Mouse (Mus musculus) small intestine, adult 2 months (tissue): ENCODE data around the gene Apba2. TPM values are rescaled to one million over a fixed set of nuclear protein-coding genes. Genes with fewer than 3 reads are reported as not detected.

Experiments used
- H3K27ac ChIP-seq: fragments of 200-500 bp; 2 replicates; pipeline ENCODE4 v1.5.1; 2012; ENCODE audit warnings: low read depth, low read length, control low read depth, inconsistent platforms; ENCODE audit not compliant: insufficient read depth
- H3K27me3 ChIP-seq: fragments of 200-500 bp; 2 replicates; pipeline ENCODE4 v1.6.1; 2012; ENCODE audit warnings: mild to moderate bottlenecking, moderate library complexity, low read length, inconsistent platforms; ENCODE audit not compliant: control insufficient read depth, insufficient read depth
- H3K36me3 ChIP-seq: fragments of 200-500 bp; 2 replicates; pipeline ENCODE4 v1.6.1; 2012; ENCODE audit warnings: mild to moderate bottlenecking, low read length, control low read depth, inconsistent platforms; ENCODE audit not compliant: control insufficient read depth, insufficient read depth
- H3K4me1 ChIP-seq: fragments of 200-500 bp; 2 replicates; pipeline ENCODE4 v1.6.1; 2012; ENCODE audit warnings: low read length, inconsistent platforms, mixed read lengths; ENCODE audit not compliant: control insufficient read depth, insufficient read depth, insufficient read length
- H3K4me3 ChIP-seq: fragments of 200-500 bp; 2 replicates; pipeline ENCODE4 v1.5.1; 2012; ENCODE audit warnings: low read depth, mild to moderate bottlenecking, control low read depth, inconsistent platforms, low read length, moderate library complexity
- CTCF ChIP-seq: fragments of 200-500 bp; IDR thresholded peaks from 2 replicates; pipeline ENCODE4 v1.5.1; 2012; ENCODE audit warnings: low read depth, mild to moderate bottlenecking, control low read depth, inconsistent platforms, low read length, moderate library complexity, mixed read lengths; ENCODE audit not compliant: insufficient replicate concordance, insufficient read length; ENCODE audit errors: extremely low read depth
- POLR2A ChIP-seq: fragments of 200-500 bp; IDR thresholded peaks from 2 replicates; pipeline ENCODE4 v1.6.1; 2012; ENCODE audit warnings: low read depth, mild to moderate bottlenecking, control low read depth, inconsistent platforms, low read length, moderate library complexity
- WGBS: fragments of 180-500 bp; shearing (Covaris S2); methylation state at CpG from one replicate; pipeline ENCODE4 v1.1.7; 2018; 5-methylcytosine and 5-hydroxymethylcytosine counted together
- polyA plus RNA-seq: library from polyadenylated mRNA; depleted of rRNA; stranded (reverse); fragments of >200 nt; gene quantifications from 2 replicates; pipeline ENCODE4 v1.2.3, GENCODE M21; 2012

Apba2 gene
- polyA plus RNA-seq, 1 experiment: 3.0 TPM

DNA sequence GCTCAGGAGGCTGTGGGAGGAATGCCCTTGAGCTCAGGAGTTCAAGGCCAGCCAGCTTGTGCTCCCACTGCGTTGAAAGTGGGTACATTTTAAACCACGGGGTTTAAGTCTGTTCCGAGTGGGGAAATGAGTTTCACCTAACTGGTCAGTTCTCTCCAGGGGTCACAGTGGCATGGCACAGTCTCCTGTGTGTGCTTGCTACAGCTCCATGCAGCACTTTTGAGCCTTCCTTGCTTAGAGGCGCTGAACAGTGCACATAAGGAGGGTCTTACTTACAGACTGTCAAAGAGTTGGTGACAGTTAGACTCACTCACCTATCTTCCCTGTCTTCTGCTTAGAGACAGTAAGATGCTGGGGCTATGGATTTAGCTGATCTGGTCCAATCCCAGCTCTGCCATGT, 117.8 kb downstream of the Apba2 start:
- no peak for TF ChIP-seq CTCF
- no peak for TF ChIP-seq POLR2A
- Histone ChIP-seq H3K27ac (no peak overlapping the region), H3K36me3 (no peaks in the 10 kb centered on the region), H3K4me1 (no peaks in the 10 kb centered on the region), H3K4me3 (no peak overlapping the region), H3K27me3 (no peaks in the 10 kb centered on the region)
- WGBS: 86% methylated on average over 4 of the region's 4 CpGs

DNA sequence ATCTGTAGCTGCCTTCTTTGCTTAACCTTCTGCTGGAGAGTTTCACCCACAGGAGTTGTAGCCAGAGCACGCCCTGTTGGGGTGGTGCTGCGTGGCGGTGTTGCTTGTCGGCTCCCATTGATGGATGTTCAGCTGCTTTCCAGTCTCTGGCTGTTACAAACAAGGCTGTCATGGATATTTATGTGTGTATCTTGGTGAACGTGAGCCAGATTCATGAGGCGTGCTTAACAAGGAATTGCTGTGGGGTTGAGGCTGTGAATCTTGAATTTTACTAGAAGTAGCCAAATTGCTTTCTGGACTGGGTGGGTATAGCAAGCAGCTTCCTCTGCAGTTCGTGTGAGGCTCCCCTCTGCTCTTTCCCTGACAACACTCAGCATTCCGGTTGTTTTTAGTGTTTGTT, 125.0 kb downstream of the Apba2 start:
- no peaks in the 10 kb centered on the region for H3K4me1 ChIP-seq
- no peak overlapping the region for H3K27ac ChIP-seq
- 69% methylated on average over 8 of the region's 8 CpGs for WGBS
- TF ChIP-seq CTCF (no peak), POLR2A (no peak)
- no peak overlapping the region for H3K4me3 ChIP-seq
- no peaks in the 10 kb centered on the region for H3K36me3 ChIP-seq
- H3K27me3 ChIP-seq: no peaks in the 10 kb centered on the region

DNA sequence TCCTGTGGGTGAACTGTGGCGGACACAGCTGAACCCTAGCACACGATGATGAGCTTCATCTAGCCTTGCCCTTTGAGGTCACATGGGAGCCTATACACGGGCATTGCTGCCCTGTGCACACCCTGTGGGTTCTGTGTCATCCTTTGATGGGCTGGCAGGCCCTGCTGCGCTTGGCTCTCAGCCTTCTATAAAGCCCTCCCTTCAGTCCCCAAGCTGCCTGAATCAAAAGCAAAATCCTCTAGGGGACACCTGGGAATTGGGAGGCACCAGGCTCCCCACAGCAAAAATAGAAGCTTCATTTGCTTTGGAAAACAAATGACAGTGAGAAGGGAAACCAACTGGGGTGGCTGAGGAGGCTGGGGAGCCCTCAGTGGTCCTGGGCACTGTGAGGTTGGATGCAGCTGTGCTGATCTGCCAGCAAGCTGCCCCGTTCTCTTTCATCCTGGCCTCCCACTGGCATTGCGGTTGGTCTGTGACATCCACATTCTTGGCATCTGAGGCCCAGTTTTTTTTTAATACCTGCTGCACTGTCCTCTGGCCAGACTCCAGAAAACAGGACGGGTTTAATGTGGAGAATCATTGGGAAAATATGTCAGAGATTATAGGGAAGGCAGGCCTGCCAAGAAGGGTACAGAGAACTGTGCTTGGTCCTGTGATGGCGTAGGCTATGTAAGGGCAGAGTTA, 126.6 kb downstream of the Apba2 start:
- no peaks in the 10 kb centered on the region for H3K27me3 ChIP-seq
- no peak overlapping the region for H3K4me3 ChIP-seq
- TF ChIP-seq POLR2A (no peak), CTCF (no peak)
- WGBS: 61% methylated on average over 8 of the region's 8 CpGs
- H3K27ac ChIP-seq: no peak overlapping the region
- no peaks in the 10 kb centered on the region for H3K4me1 ChIP-seq
- H3K36me3 ChIP-seq: no peaks in the 10 kb centered on the region

DNA sequence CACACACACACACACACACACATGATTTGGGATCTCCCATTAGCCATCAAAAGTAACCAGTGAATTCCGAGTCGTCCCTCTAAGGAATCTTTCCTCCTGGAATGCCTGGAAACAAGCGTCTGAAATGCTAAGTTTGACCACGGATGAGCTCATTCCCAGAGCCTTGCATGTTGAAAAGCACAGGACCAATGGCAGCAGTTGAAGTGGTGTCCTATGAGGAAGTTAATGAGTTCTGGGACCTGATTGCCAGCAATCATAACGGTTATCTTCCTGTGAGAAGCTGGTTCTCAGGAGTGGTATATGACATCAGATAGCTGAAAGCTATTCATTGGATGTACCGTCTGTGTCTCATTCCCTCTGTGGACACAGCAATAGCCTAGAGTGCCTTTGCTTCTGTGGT, 129.2 kb downstream of the Apba2 start:
- TF ChIP-seq POLR2A (no peak), CTCF (no peak)
- Histone ChIP-seq H3K27me3 (no peaks in the 10 kb centered on the region), H3K4me1 (no peaks in the 10 kb centered on the region), H3K27ac (no peak overlapping the region), H3K36me3 (no peaks in the 10 kb centered on the region), H3K4me3 (no peak overlapping the region)
- 64% methylated on average over 6 of the region's 6 CpGs for WGBS

DNA sequence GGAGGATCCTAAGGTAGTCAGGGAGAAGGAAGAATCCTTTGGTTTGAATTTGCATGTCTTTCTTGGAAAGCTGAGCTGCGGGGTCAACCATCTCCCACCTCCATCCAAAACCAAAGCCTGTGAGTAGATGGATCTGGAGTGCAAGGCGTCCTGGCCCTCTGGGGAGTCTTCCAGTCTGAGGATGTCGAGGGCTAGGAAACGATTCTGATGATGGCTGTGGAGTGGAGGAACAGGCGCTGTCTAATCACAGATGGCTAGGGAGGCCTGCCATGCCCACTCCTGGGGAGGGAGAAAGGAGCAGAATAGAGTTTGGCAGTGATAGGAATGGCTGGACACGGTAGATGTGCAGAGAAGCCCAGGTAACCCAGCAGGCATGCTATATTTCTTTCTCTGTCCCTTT, 129.6 kb downstream of the Apba2 start:
- Histone ChIP-seq H3K4me3 (no peak overlapping the region), H3K27me3 (no peaks in the 10 kb centered on the region), H3K4me1 (no peaks in the 10 kb centered on the region), H3K36me3 (no peaks in the 10 kb centered on the region), H3K27ac (no peak overlapping the region)
- 81% methylated on average over 6 of the region's 6 CpGs for WGBS
- no peak for TF ChIP-seq CTCF
- no peak for TF ChIP-seq POLR2A

DNA sequence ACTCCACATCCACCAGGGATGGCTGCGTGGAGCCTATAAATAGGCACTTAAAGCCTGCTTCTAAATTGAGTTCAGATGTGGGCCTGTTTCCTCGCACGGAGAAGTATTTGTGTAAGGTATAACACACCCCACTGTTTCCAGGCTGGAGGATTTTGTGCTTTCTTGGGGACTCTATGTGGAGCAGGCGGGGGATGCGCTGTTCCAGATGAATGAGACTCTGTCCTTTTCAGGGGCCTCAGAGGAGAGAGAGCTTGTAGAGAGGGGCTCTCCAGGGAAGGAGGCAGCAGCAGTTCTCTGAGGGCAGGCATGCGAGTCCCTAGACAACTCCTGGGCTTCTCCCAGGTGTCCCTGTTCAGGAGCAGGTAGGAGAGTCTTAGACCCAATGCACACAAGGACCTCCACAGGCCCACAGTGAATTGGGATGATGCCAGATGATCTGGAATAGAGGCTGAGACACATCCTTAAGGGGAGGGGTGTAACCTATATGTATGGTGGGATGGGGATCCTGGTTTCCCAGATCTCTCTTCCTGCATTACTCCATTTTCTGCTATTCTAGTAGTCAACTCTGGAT, 130.4 kb downstream of the Apba2 start:
- WGBS: 82% methylated on average over 6 of the region's 6 CpGs

DNA sequence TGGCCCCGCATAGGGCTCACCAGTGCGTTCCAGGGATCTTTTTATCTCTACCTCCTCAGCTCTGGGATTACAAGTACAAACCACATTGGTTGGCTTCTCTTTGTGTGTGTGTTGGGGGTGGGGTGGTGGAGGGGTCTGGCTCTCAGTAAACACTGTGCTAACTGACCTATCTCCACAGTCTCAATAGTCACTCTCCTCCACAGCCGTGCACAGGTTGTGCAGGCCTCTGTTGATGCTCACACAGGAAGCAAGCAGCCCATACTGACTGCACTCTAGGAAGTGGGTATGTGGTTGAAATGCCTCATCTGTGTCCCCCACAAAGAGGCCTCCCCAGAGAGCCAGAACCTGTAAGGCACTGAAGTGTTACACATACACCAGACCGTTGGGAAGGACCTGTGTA, 131.7 kb downstream of the Apba2 start:
- Histone ChIP-seq H3K4me1 (no peaks in the 10 kb centered on the region), H3K27ac (no peak overlapping the region), H3K4me3 (no peak overlapping the region), H3K36me3 (no peaks in the 10 kb centered on the region), H3K27me3 (no peaks in the 10 kb centered on the region)
- TF ChIP-seq CTCF (no peak), POLR2A (no peak)
- 61% methylated on average over 4 of the region's 4 CpGs for WGBS

More for the DNA sequence above, 130.4 kb downstream of the Apba2 start:
- no peaks in the 10 kb centered on the region for H3K4me1 ChIP-seq
- H3K27ac ChIP-seq: no peak overlapping the region
- no peaks in the 10 kb centered on the region for H3K27me3 ChIP-seq
- TF ChIP-seq POLR2A (no peak), CTCF (no peak)
- H3K4me3 ChIP-seq: no peak overlapping the region
- H3K36me3 ChIP-seq: no peaks in the 10 kb centered on the region
